Mouse (Mus musculus) limb, embryonic 10.5 days (tissue): ENCODE measurements at regions not wholly inside any gene's neighbourhood (a gene's known extent, or its start where the extent isn't known, plus 50 kb on each side); places are given as distances from the start of the nearest gene placed in this dataset.
A peak's percentile ranks its signal among the peaks of the same experiment; 100 is the strongest.

Source experiments
- DNase-seq: peaks from one replicate; pipeline ENCODE4 v3.0.0-alpha.2; 2017; ENCODE audit warnings: low spot score
- H3K27ac ChIP-seq: fragments of 300-500 bp; sonication (generic); 2 replicates; pipeline ENCODE4 v1.5.1; 2016; ENCODE audit warnings: mild to moderate bottlenecking
- H3K27me3 ChIP-seq: fragments of 300-500 bp; sonication (generic); 2 replicates; pipeline ENCODE4 v1.6.1; 2016; ENCODE audit warnings: low read depth, mild to moderate bottlenecking; ENCODE audit not compliant: poor library complexity, severe bottlenecking
- H3K36me3 ChIP-seq: fragments of 300-500 bp; sonication (generic); 2 replicates; pipeline ENCODE4 v1.6.1; 2016; ENCODE audit warnings: mild to moderate bottlenecking, moderate library complexity
- H3K4me1 ChIP-seq: fragments of 300-500 bp; sonication (generic); 2 replicates; pipeline ENCODE4 v1.6.1; 2016
- H3K4me3 ChIP-seq: fragments of 300-500 bp; sonication (generic); 2 replicates; pipeline ENCODE4 v1.5.1; 2016; ENCODE audit warnings: mild to moderate bottlenecking, moderate library complexity
- H3K9me3 ChIP-seq: fragments of 300-500 bp; sonication (generic); replicated peaks from 2 replicates; pipeline ENCODE4 v1.6.1; 2016; ENCODE audit warnings: mild to moderate bottlenecking
- WGBS: fragments of 180-500 bp; shearing (Covaris S2); methylation state at CpG from one replicate; pipeline ENCODE4 v1.1.7; 2016; 5-methylcytosine and 5-hydroxymethylcytosine counted together

GRCm38 (mm10) chr14:67135221-67136140, 1126.5 kb upstream of the Gulo start:
- no peaks in the 10 kb centered on the region for H3K36me3 ChIP-seq
- H3K4me1 ChIP-seq, result peaks cover 18% of the 10 kb centered on the region
- 54% methylated on average over 18 of the region's 18 CpGs for WGBS
- peak overlapping the region; percentile 62 for H3K27ac ChIP-seq
- no peak overlapping the region for H3K4me3 ChIP-seq
- no peaks in the 10 kb centered on the region for H3K9me3 ChIP-seq
- no peak for DNase-seq
- H3K27me3 ChIP-seq, result no peaks in the 10 kb centered on the region

GRCm38 (mm10) chr14:67133221-67133620, 1124.2 kb upstream of the Gulo start:
- WGBS, result 84% methylated on average over 6 of the region's 6 CpGs
- no peak for DNase-seq
- H3K27ac ChIP-seq, result no peak overlapping the region
- no peaks in the 10 kb centered on the region for H3K27me3 ChIP-seq
- peaks cover 18% of the 10 kb centered on the region for H3K4me1 ChIP-seq
- H3K36me3 ChIP-seq, result no peaks in the 10 kb centered on the region
- no peak overlapping the region for H3K4me3 ChIP-seq
- no peaks in the 10 kb centered on the region for H3K9me3 ChIP-seq

- Histone ChIP-seq H3K36me3 (no peaks in the 10 kb centered on the region), H3K27ac (no peak overlapping the region), H3K4me1 (peaks cover 8% of the 10 kb centered on the region), H3K9me3 (no peaks in the 10 kb centered on the region), H3K27me3 (no peaks in the 10 kb centered on the region), H3K4me3 (no peak overlapping the region)
- no peak for DNase-seq
- WGBS, result 90% methylated on average over 7 of the region's 7 CpGs
Observed at GRCm38 (mm10) chr14:67127118-67127517, 1118.1 kb upstream of the Gulo start.

GRCm38 (mm10) chr14:67126254-67126653, 1117.2 kb upstream of the Gulo start:
- no peak overlapping the region for H3K4me3 ChIP-seq
- no peak for DNase-seq
- peaks cover 8% of the 10 kb centered on the region for H3K4me1 ChIP-seq
- H3K36me3 ChIP-seq, result no peaks in the 10 kb centered on the region
- 51% methylated on average over 6 of the region's 6 CpGs for WGBS
- no peaks in the 10 kb centered on the region for H3K9me3 ChIP-seq
- H3K27me3 ChIP-seq, result no peaks in the 10 kb centered on the region
- H3K27ac ChIP-seq, result no peak overlapping the region

- no peak for DNase-seq
- no peaks in the 10 kb centered on the region for H3K9me3 ChIP-seq
- WGBS, result 87% methylated on average over 7 of the region's 7 CpGs
- H3K36me3 ChIP-seq, result no peaks in the 10 kb centered on the region
- no peak overlapping the region for H3K4me3 ChIP-seq
- no peaks in the 10 kb centered on the region for H3K27me3 ChIP-seq
- H3K4me1 ChIP-seq, result peaks cover 8% of the 10 kb centered on the region
- no peak overlapping the region for H3K27ac ChIP-seq
Observed at GRCm38 (mm10) chr14:67123300-67123699, 1114.3 kb upstream of the Gulo start.
